Mouse (Mus musculus) inflammation-experienced regulatory T-cells (primary cell): Measurements from ENCODE around the gene Efcab14. TPM values are rescaled to one million over a fixed set of nuclear protein-coding genes. Genes with fewer than 3 reads are reported as not detected.

Experiments
- polyA plus RNA-seq, 2 experiments: library from polyadenylated mRNA; unstranded; fragments of 100-300 nt; shearing (Covaris generic); gene quantifications; one replicate each; pipeline ENCODE4 v1.2.1; 2017

Efcab14 gene
- 10 to 100 TPM; 58.4 to 59.8 TPM for polyA plus RNA-seq

DNA sequence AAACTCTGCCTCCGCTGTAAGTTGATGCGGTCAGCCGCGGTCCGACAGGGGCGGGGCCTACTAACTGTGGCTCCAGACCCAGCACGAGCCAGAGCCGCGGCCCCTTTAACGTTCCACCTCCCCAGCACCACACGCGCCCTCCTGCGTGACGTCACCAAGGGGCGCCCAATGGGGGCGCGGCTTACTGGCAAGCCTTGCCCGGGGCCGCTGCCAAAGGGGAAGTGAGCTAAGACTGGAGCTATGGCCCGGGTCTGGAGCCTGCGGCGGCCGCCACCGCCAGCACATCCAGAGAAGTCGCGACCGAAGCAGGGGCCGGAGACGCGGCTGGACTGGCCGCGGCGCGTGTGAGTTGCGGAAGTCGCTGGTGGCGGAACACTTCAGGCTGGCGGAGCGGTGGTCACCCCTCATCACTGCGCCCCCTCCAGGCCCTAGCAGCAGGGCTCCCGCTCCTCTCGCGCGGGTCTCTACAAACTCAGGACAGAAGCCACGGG is at the start of gene Efcab14:
Gene Efcab14 (plus strand): TSS at position 194 of the 491 bp plus-strand sequence.

DNA sequence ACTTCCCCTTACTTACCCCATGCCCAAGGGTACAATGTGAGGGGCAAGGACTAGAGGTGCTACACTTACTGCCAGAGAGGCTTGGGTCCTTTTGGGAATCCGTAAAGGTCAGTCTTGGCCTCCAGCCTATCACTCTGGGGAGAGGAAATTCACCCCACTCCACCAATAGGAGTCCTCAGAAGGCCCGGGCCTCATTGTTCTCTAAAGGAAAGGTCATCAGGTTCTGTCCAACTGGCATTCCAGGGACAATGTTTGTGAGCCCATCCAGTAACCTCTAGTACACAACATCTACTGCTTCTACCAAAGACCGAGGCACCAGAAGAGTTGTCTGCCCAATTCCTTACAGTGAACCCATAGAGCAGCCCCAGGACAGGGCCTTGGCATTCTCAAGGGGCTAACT is 43.4 kb downstream of the Efcab14 start, which contains the start of gene Tex38:
Gene Tex38 (minus strand): TSS at position 101 of the 400 bp plus-strand sequence.

DNA sequence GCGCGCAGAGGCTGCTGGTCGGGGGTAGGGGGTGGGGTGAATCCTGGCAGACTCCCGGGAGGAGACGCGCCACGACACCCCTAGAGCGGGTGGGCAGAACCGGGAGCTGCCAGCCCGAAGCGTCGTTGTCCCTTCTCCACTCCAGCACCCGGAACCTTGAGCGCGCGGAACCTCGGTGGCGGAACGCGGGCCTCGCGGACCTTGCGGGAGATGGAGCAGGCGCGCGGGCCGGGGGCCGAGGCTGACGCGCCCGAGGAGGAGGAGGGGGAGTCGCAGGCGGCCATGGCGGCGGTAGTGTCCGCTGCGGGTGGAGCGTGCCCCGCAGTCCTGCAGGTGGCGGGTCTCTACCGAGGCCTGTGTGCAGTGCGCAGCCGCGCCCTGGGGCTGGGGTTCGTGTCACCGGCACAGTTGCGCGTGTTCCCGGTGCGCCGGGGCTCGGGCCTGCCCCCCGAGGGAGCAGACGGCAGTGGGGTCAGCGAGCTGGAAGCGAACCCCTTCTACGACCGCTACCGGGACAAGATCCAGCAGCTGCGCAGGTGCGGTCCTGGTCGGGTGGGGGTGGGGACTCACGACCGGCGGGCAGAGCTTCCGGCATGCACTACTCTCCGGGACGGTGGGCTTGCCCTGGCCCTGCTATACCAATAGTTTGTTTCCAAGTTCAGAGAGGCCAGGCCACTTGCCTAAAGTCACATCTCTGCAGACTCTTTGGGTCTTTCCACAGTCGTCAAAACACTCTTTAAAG is 47.4 kb downstream of the Efcab14 start, which contains the start of gene Atpaf1:
Gene Atpaf1 (plus strand): TSS at position 44 of the 742 bp plus-strand sequence.

Other genes with a start within 250 kb of the Efcab14 start
- not detected for gene Cyp4a14, start 241.6 kb upstream of the Efcab14 start, polyA plus RNA-seq
- not detected for gene Cyp4a10, start 219.5 kb upstream of the Efcab14 start, polyA plus RNA-seq
- gene Cyp4a31, start 174.1 kb upstream of the Efcab14 start, polyA plus RNA-seq = under 1 TPM; 0.14 to 0.48 TPM
- gene Cyp4a32, start 136.8 kb upstream of the Efcab14 start, polyA plus RNA-seq = not detected
- gene Cyp4b1, start 90.0 kb upstream of the Efcab14 start, polyA plus RNA-seq = under 1 TPM in 1 of 2 experiments, not detected in 1; 0.24 TPM
- under 1 TPM in 1 of 2 experiments, not detected in 1; 0.47 TPM for gene Tex38, start 43.3 kb downstream of the Efcab14 start, polyA plus RNA-seq
- gene Atpaf1, start 47.1 kb downstream of the Efcab14 start, polyA plus RNA-seq = 10 to 100 TPM; 40.1 to 46.2 TPM
- gene Mob3c, start 90.3 kb downstream of the Efcab14 start, polyA plus RNA-seq = 10 to 100 TPM; 19.6 to 24.1 TPM
- 10 to 100 TPM; 57.3 to 68.6 TPM for gene Mknk1, start 101.5 kb downstream of the Efcab14 start, polyA plus RNA-seq
- 1 to 10 TPM in 1 of 2 experiments, not detected in 1; 2.3 TPM for gene Kncn, start 146.7 kb downstream of the Efcab14 start, polyA plus RNA-seq
- gene 6430628N08Rik, start 152.9 kb downstream of the Efcab14 start, polyA plus RNA-seq = 1 to 10 TPM in 1 of 2 experiments, not detected in 1; 1.6 TPM
- gene Dmbx1, start 202.2 kb downstream of the Efcab14 start, polyA plus RNA-seq = 1 to 10 TPM in 1 of 2 experiments, under 1 TPM in 1; 0.04 to 2.1 TPM